Mouse (Mus musculus) adrenal gland, adult 8-10 months (tissue): ENCODE measurements around the gene Gm45717. TPM values are rescaled to one million over a fixed set of nuclear protein-coding genes. Genes with fewer than 3 reads are reported as not detected.
"Not testable (repeated sequence)": the region's sequence is repeated elsewhere in the genome, so short reads cannot be mapped to it uniquely, and the experiment has no call there.

Experiments
- DNase-seq: peaks from one replicate; pipeline ENCODE4 v3.0.0; 2022
- total RNA-seq, 4 experiments: library from RNA; stranded (reverse); gene quantifications; 2 replicates each; pipeline ENCODE4 v1.2.4; 2022

Gene Gm45717
- not detected for total RNA-seq

DNA sequence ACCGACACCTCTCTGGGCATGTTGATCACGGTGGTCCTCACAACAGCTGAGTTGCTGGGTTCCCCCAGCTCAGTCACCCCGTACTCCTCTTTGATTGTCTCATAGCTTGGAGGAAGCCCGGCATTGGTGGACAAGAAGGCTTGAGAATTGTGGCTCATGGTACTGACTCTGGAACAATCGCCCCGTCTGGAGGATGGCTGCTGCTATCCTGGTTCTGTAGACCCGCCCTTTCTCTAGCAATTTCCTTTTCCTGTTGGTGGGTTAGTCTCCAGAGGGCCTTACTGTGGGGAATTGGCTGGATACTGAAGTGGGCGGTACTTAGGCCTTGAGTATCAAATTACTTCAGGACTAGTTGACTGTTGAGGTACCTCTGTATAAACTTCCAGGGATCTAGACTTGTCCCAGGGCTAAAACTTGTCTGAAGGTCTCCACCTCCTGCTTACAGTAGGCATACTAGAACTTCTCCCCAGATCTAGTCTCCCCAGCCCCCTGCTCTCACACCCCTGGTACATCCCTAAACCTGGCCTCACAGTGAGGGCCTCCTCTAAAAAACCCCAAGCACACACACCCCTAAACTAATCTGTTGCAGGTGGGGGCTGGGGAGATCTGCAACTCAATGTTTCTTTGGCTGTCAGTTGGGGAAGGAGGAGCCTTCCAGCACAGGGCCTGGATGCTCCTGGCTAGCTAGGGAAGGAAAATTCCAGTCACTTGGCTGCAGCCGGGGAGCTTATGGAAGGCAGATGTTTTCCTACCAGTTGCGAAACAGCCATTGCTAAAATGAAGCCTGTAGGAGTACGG lies at the start of gene Gm45717, which contains the start of gene Ifitm2:
TSS of gene Gm45717 (minus strand) at position 180 of the 798 bp plus-strand sequence.
TSS of gene Ifitm2 (minus strand) at position 230 of the 798 bp plus-strand sequence.
- DNase-seq = peak; percentile 85

DNA sequence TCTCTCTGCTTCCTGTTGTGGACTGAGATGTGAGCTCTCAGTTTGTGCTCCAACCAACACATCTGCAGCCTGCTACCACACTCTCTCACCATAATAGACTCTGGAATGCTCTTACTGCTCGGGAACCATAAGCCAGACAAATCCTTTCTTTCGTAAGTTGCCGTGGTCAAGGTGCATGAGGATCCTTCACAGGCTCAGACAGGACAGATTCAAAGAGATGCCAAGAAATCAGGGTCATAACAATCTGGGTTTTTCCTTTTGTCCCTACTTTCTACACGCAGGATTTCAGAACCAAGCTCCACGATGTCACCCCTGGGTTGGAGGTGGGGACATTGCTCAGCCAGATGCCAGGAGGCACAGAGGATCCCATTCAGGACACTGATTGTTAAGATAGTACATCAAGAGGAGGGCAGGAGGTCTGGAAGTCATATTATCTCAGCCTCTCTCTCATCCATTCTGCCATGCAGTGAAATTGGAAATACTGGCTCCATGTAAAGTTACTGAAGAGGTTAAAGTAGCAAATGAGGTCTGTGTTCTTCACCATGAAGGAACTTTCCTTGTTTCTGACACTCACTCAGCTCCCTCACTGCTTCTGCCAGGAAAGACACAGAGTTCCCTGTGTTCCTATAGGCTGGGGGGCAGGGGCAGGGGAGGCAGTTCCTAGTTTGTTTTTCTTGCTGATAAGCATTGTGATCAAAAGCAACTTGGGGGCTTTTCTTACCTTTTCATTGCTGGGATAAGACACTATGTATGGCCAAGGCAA lies 47.7 kb upstream of the Gm45717 start:
- no peak for DNase-seq

DNA sequence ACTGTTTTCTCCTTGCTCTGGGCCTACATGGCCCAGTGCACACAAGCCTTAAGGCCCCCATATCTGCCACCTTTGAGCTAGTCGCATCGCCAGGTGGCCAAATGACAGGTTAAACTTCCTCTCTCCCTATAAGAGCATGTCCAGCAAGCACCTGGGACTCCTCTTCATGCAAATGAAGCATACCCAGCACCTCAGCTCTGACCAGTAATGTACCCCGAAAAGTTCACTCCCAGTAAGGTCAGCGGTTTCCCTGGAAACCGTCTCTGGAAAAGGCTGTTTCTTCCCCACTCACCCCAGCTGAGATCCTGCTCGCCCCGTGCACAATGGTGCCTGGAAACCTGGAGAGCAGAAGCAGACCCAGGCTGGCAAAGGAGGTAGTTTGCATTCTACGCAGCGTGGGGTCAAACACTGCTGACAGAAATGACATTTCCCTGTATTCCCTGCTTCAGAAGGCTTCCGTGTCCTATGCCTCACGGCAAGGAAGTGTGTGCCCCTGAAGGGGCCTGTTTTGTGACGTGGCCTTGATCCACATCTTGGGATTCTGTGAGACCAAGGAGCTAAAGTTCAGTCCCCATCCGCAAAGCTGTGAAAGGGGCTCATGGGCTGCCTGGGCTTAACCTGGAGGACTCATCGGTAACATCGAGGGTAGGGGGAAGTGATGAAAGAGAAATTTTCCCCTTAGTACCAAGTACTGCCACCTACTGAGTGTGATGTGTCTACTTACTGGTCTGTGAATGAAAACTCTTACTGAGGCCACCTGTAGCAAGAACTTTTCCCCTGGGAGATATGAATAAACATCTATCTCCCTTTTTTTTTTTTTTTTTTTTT lies 45.4 kb upstream of the Gm45717 start:
- DNase-seq = no peak

DNA sequence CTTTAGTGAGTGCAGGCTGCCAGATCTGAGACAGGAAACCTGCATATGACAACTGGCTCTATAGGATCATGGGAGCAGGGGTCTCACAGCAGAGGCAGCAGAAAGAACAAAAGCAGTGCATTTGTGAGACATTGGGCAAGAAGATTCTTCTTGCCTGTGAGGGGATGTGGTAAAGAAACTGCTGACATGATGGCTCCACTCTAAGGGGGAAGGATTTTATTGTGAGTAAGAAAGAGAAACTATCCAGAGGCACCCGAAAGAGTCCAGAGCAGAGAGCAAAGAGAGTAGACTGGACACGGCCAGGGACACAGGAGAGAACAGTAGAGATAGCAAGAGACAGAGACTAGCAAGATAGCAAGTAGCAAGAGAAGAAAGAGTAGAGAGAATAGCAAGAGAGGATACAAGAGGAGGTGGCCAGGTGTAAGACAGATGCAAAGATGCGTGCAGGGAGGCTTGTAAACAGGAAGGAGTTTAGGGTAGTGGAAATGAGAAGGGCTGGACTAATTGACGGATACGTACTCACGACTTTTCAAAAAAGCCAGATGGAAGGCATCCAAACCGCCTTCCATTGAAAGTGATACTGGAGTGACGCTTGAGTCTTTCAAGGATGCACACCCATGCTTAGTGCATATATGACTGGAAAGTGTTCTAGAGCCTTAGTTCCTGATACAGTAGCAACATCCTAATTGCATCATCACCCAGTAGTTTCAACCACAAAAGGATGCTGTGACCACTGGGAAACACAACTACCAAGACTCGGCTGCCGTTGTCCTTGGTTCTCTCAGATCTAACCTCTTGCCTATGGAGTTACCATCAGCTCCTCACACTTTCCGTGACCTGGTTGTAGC lies 43.3 kb upstream of the Gm45717 start:
- DNase-seq = no peak

DNA sequence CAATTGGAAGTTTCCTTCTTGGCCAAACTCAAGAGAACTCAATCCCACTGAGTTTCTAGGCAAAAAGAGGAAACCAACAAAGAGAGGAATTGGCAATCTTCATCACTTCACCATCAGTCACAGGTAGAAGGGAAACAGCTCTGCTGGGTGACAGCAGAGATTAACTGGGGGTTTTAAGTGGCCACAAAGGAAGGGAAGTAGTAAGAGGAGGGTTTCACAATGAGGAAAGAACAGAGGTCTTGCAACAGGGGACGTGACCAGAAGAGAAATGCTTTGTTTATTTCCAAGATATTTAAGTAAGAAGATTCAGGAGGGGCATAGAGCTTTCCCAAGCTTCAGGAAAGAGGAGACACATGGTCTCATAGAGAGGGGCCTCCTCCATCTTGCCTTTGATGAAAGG lies 42.1 kb upstream of the Gm45717 start:
- DNase-seq = no peak

DNA sequence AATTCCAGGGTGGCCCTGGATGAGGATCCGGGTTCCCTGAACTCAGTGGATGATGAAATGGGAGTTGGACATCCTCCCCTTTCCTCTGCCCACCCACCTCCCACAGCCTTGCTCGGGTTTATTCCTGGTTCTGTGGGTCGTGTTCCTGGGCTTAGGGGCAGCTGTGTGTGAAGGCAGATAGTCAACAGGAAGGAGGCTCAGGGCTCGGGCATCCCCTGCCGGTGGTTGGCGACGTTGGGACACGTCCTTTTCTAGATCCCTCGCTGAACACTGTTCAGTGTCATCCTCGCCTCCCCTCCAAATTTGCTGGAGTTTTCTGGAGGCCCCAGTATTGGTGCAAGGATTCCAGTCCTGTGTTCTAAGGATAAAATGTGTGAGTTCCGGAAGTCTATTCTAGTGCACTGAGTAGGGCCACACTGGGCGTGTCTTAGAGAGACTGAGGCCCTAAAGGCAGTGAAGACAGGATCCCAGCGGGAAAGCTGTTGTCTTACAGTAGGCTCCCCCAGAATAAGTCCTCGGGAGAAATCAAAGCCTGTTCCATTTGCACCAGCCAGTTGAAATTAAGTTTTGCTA lies 35.5 kb upstream of the Gm45717 start:
- DNase-seq = no peak

DNA sequence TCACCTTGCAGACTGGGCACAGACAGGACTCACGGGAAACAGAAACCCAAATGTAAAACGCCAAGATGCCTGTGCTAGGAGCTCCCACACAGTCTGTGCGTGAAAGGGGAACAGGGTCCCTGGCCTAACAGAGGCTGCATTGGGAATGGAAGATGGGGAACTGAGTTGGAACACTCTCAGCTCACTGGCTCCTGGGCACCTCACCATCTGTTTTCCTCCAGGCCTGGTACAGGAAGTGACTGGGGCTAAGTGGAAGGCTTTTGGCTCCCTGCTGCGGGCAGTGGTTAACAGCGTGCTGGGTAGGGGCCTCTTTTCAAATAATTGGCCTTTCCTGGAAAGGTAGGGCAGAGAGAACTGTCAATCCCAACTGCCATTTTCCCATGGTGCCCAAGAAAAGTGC lies 34.9 kb upstream of the Gm45717 start:
- DNase-seq = no peak

DNA sequence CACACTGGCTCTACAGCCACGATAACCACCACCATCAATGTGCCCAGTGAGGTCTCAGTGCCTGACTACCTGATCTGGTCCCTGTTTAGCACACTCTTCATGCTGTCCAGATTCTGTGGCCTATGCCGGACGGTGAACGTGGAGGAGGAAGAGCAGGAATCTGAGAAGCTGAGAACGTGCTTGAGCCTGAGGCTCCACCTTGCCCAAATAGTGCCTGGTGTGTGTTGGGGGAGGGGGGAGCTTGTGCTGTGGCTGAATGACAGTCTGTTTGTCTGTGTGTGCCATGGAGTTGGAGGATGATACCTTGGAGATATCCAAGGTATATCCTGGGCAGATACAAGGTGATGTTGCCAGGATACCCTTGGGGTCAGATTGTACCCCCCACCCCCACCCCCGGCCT lies 34.4 kb upstream of the Gm45717 start:
- DNase-seq = no peak

DNA sequence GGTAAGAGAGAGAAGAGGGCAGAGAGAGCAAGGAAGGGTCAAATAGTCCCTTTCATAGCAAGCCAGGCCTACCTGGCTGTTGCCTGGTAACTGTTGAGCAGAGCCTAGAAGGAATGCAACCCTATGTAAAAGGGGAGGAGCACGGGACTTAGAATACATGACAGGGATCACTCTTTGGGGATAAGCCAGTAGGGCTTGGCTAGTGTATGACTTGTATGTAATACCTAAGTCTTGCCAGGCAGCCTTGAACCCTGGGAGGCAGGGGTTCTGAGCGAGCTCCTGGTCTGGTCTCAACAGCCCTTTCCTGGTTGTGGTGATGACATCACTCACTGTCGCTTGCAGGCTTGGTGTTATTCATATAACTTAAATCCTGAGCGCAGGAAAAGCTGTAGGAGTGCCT lies 33.3 kb upstream of the Gm45717 start:
- DNase-seq = no peak

DNA sequence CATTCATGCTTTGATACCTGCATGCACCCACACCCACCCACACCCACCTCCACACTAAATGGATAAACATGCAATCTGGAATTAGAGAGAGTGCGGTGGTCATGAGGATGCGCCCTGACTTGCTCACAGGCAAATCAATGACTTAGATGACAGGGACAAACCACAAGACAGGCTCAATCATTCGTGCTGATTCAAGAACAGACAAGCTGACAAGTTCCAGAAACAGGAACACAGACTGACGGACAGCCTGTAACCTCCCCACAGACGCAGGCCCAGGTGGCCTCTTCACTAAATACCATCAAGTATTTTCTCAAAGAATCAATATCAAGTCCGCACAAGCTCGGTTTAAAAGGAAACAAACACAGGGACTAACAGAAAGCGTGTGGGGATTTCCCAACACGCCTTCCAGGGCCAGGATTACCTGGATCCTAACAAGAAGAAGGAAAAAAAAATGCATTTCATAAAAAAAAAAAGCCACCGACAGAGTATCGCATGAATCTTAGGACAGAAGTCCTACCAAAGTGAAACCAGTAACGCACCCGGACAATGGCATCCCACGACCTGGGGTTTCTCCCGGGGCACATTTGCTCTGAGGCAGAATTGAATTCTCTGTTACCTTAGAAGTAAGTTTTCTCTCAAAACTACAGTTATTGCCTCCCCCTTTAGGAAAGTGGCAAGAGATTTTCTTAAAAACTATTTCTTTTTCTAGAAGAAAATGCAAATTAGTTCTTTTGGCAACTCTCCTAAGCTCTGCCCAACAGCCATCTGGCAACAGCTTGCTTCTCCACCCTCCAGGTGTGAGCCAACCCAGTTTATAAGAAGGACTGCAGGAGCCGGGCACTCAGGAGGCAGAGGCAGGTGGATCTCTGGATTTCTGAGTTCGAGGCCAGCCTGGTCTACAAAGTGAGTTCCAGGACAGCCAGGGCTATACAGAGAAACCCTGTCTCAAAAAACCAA lies 31.7 kb upstream of the Gm45717 start:
- DNase-seq = no peak

DNA sequence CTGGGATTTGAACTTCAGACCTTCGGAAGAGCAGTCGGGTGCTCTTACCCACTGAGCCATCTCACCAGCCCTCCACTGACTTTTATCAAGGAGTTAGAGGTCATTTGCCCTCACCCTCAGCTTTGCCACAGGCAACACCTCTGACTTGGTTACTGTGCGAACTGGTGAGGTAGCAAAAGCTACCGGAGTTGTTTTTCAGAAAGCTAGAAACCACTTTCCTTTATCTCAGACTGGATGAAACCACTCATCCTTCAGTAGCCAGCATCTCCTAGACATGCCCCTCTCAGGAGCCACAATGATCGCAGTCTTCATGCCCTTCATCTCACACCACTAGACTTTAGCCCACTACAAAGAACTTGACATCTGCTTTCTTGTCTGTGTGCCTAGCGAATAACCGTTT lies 27.2 kb upstream of the Gm45717 start:
- no peak for DNase-seq

DNA sequence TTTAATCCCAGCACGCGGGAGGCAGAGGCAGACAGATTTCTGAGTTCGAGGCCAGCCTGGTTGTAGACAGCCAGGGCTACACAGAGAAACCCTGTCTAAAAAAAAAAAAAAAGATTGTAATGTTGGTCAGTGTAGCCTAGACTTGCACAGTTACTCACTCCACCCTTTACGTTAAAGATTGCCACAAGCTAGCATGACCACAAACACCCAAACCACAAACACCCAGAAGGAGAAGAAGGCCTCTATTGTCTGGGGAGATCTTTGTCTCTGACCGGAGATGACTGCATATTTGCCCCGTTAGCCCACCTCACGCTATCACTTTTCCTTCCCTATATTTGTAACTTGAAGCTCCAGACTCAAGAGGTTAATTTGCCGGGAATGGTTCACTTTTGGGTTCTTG lies 26.0 kb upstream of the Gm45717 start:
- no peak for DNase-seq

DNA sequence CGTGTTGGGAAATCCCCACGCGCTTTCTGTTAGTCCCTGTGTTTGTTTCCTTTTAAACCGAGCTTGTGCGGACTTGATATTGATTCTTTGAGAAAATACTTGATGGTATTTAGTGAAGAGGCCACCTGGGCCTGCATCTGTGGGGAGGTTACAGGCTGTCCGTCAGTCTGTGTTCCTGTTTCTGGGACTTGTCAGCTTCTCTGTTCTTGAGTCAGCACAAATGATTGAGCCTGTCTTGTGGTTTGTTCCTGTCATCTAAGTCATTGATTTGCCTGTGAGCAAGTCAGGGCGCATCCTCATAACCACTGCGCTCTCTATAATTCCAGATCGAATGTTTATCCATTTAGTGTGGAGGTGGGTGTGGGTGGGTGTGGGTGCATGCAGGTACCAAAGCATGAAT lies 21.0 kb upstream of the Gm45717 start:
- not testable (repeated sequence) for DNase-seq

DNA sequence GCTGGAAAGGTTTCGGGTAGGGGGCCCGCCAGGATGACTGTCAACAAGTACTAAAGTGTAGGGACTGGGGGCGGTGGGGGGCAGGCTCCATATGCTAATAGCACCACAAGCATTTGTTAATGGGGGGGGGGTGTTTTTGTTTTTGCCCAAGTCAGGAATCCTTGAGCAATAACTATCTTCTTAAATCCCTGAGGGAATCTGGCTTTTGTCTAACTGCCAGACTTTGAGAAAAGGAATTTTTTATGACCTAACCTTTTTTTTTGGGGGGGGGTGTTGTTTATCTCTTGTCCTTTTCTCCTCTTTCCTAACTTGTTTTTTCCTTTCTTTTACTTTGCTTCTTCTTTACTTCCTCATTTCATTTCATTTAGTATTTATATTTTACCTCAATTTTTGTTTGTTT lies 19.7 kb upstream of the Gm45717 start:
- DNase-seq = no peak

DNA sequence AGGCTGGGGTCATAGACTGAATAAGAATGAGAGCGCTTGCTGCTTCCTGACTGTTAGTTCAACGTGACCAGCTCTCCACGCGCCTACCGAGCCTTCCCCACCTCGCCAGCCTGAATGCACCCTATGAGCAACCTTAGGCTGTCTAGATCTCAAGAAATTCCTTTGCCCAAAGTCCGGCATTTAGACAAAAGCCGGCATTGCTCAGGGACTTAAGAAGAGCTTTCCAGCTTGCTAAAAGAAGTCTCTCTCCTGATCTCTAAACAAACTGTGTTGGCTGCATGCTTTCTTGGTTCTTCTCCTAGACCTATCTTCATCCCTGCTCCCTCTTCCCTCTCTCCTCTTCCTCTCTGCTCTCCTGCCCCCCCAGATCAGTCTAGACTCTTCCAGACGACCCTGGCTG lies 19.2 kb upstream of the Gm45717 start:
- no peak for DNase-seq

DNA sequence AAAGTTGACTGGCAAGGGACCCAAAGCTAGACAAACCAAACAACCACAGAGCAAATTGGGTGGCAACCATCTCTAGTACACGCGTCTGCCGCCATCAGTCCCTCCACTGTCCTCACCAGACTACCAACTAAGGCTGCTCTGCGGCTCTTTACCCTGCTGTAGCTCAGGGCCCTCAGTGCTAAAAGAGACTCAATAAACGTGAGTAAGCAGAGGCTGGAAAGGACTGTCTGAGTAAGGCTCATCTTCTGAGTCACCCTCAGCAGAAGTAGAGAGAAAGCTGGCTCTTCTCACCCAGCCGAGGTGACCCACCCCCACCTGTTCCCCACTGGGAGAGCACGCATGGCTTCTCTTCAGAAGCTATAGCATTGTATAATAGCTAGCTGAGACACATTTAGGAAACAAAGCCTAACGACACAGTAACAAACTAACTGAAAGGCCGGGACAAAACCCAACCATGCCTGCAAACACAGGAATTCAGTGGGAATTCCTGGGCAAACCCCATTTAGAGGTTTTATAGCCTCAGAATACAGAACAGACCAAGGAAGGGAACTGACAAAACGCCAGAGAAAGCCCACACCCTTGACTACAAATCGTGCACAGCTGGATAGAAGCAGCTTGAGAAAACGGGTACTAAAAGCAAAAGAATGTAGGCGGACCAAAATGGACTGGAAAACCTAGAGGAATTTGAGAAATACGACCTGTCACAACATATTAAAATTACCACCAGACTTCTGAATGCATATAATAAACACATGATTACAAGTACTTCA lies 17.8 kb upstream of the Gm45717 start:
- no peak for DNase-seq

DNA sequence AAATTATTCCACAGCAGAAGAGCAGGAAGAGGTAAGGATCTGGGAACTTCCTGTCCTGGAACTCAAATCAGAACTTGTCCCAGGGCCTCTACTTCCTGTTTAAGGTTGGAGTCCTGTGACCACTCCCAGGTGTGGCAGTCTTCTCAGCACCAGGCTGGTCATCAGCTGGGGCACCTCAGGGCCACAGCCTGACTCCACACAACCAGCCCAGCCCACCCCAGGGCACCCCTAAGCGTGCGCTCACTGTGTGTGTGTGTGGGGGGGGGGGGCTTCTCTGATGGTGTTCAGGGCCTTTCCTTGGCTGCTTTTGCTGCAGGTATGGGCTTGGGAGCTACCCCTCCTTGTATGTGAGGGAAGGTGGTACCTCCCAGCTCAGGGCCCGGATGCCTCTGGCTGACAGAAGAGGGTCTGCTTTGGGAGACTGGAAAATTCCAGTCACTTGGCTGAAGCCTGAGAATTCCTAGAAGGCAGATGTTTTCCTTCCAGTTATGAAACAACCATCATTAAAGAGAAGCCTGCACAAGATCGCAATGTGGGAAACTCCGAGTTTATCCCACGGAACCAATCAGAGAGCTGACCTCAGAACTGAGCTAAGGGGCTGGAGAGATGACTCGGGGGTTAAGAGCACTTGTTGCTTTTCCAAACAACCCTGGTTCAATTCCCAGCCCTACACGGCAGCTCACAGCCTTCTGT lies 15.9 kb upstream of the Gm45717 start:
- no peak for DNase-seq

DNA sequence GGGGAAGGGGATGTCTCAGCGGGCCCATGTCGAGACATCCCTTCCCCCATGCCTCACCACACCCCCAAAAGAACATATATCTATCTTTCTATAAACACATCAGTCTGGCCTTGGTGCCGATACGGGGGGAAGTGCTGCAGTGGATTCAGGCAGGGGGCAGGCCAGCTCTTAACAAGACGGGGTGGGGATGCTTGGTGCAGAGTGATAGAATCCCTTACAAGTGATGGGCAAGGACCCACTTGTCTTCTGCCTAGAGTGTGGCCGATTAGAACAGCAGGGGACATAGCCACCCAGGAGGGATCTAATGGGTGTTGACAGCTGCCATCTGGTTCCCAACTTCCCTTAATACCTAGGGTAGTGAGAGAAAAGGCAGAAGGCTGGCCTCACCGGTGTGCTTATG lies 15.2 kb upstream of the Gm45717 start:
- DNase-seq = no peak

DNA sequence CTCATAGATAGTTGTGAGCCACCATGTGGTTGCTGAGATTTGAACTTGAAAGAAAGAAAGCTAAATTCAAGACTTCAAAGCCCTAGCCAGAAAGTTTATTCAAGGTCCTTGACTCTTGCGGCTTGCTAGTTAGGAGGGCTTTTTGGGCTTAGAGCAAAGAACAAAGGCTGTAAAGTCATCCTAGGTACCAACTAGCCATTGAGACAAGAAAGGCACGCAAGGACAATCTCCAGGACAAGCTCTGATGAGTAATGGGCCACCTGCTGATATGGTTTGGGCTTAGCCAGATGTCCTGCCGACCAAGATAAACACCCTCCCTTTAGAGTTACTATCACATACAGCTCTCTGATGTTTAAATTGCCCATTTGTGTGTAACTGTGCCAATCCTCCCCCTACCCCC lies 13.0 kb upstream of the Gm45717 start:
- DNase-seq = not testable (repeated sequence)
